Mouse (Mus musculus): Measurements from ENCODE around the gene Nmu. TPM values are rescaled to one million over a fixed set of nuclear protein-coding genes. Genes with fewer than 3 reads are reported as not detected.

The Nmu gene
- polyA plus RNA-seq, 1 experiment from 2014 or later = 0.56 TPM

Other genes starting within 250 kb of the Nmu start
- gene Srd5a3, start 223.5 kb downstream of the Nmu start, polyA plus RNA-seq (2015; fragmentation: Nextera tagmentation; extraction: Ambion mirVana) = 17.1 and 18.1 TPM in 2 replicates
- gene Tmem165, start 179.9 kb downstream of the Nmu start, polyA plus RNA-seq (2015; fragmentation: Nextera tagmentation; extraction: Ambion mirVana) = 52.3 and 56.3 TPM in 2 replicates
- gene Clock, start 59.0 kb downstream of the Nmu start, polyA plus RNA-seq (2015; fragmentation: Nextera tagmentation; extraction: Ambion mirVana) = 14.5 and 15.6 TPM in 2 replicates
- gene Pdcl2, start 32.6 kb downstream of the Nmu start, polyA plus RNA-seq (2015; fragmentation: Nextera tagmentation; extraction: Ambion mirVana) = not detected in 2 replicates
- gene Gm7271, start 120.3 kb upstream of the Nmu start, polyA plus RNA-seq (2015; fragmentation: Nextera tagmentation; extraction: Ambion mirVana) = 1.8 and 2.4 TPM in 2 replicates
- 56.6 and 57.1 TPM in 2 replicates for gene Exoc1, start 165.5 kb upstream of the Nmu start, polyA plus RNA-seq (2015; fragmentation: Nextera tagmentation; extraction: Ambion mirVana)
- gene Cep135, start 224.9 kb upstream of the Nmu start, polyA plus RNA-seq (2015; fragmentation: Nextera tagmentation; extraction: Ambion mirVana) = 3.9 and 4.5 TPM in 2 replicates

Data from hindbrain, embryonic 13.5 days (tissue).